Mouse (Mus musculus) A20 (cell line): ENCODE measurements around the gene Ctsa.
A peak's percentile ranks its signal among the peaks of the same experiment; 100 is the strongest.
"Not testable (repeated sequence)": the region's sequence is repeated elsewhere in the genome, so short reads cannot be mapped to it uniquely, and the experiment has no call there.

Experiments
- DNase-seq: peaks from one replicate; pipeline ENCODE4 v3.0.0-alpha.2; 2011; ENCODE audit warnings: low read depth, low spot score

The Ctsa gene

GRCm38 (mm10) chr2:164877376-164878215 is 44.9 kb downstream of the Ctsa start:
- DNase-seq = not testable (repeated sequence)

- peak; percentile 86 for DNase-seq
These were observed 46.0 kb downstream of the Ctsa start for GRCm38 (mm10) chr2:164878509-164879227.

- DNase-seq = peak; percentile 93
These were observed 46.5 kb downstream of the Ctsa start, which contains the start of gene Pcif1 for GRCm38 (mm10) chr2:164879228-164879567. Gene Pcif1 (plus strand): TSS chr2:164879304.

- peak; percentile 97 for DNase-seq
These were observed 47.0 kb downstream of the Ctsa start for GRCm38 (mm10) chr2:164879568-164880277.

DNA sequence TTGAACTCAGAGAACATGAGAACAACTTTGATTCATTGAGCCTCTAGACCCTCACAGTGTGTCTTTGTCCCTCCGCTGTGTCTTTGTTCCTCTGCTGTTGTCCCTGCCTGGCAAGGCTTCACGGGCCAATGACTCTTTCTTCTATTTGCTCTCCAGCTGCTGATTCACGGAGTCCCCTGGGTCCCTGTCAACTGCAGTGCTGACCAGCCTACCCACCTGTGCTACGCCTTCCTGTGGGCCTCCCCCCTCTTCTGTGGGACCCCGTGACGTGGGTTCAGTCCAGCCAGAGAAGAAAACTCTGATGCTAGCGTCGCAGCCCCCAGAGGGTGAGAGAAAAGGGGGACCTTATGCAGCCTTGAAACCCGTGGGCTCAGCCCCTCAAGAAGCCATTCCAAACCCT is 49.9 kb downstream of the Ctsa start:
- DNase-seq = peak; percentile 63

DNA sequence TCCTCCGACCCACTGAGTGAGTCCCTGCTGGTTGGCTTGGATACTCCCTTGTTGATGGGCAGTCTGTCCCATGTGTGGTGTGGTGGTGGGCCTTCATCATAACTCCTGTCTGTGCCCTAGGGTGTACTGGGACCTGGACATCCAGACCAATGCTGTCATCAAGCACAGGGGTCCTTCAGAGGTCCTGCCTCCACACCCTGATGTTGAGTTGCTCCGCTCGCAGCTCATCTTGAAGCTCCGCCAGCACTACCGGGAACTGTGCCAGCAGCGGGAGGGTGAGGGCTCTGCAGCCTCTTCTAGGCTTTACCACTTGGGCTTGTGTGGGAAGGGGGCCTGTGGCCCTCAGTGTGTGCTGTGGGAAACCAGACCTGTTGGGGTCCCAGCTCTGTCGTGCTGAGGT is 53.1 kb downstream of the Ctsa start:
- DNase-seq = no peak

- no peak for DNase-seq
These were observed 53.9 kb downstream of the Ctsa start for GRCm38 (mm10) chr2:164886617-164887016.

DNA sequence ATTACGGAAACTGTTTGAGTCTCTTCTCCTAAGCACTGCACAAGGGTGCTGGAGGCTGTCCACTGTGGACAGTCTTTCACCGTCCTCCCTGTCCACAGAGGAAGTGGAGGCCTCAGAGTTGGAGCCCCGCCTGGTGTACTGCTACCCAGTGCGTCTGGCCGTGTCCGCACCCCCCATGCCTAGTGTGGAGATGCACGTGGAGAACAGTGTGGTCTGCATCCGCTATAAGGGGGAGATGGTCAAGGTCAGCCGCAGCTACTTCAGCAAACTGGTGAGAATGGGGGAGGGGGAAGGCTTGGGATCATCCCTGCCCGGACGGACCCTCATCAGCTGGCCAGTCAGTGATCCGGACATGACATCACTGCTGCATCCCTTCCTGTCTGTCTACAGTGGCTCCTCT is 56.3 kb downstream of the Ctsa start:
- no peak for DNase-seq

- DNase-seq = no peak
These were observed 57.3 kb downstream of the Ctsa start for GRCm38 (mm10) chr2:164889960-164890359.
